Mouse (Mus musculus) layer of hippocampus, postnatal 10 days (tissue): ENCODE measurements around the gene Ogfod1. TPM values are rescaled to one million over a fixed set of nuclear protein-coding genes. Genes with fewer than 3 reads are reported as not detected.

Experiments
- DNase-seq, 2 experiments: peaks; one replicate each; pipeline ENCODE4 v3.0.0; 2021; ENCODE audit warnings: low spot score in 2 of 2
- long read RNA-seq: library from polyadenylated mRNA; stranded (forward); transcript quantifications from one replicate; pipeline ENCODE4 v2.0.0, GENCODE M21; 2023
- total RNA-seq, 2 experiments: library from RNA; stranded (reverse); gene quantifications; 2 replicates each; pipeline ENCODE4 v1.2.3; 2021

Gene Ogfod1
- 10 to 100 TPM; 40.2 to 41.9 TPM for total RNA-seq
- long read RNA-seq, full-length matches to known transcripts = 3 of 9 reads
- long read RNA-seq, partial matches to known transcripts = 1 of 9 reads
- long read RNA-seq, other reads (novel, unspliced or antisense) = 5 of 9 reads

GRCm38 (mm10) chr8:94036944-94037524, at the start of gene Ogfod1, which contains the start of gene Nudt21:
Gene Ogfod1, plus strand, starts transcription at chr8:94037198.
Gene Nudt21, minus strand, starts transcription at chr8:94037031.
- DNase-seq = peak; percentile 94 to 96

DNA sequence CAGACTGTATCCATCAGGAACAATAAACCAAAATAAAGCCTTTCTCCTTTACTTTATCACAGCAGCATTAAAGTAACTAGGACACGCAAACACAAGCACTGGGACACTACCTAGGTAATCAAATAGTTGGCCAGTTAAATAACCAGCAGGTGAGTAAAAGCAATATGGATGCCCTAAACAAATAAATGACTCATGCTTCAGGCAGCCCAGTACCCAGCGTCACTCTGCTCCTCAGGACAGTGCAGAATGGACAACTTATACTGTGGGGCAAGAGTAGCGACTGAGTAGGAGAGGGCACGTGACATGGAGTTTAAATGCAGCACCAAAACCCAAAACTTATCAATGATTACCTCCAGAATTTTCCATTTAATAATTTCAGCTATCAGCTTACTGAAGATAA, 47.3 kb upstream of the Ogfod1 start:
- no peak for DNase-seq

- no peak for DNase-seq
These were observed 38.0 kb upstream of the Ogfod1 start for GRCm38 (mm10) chr8:93998961-93999360.

DNA sequence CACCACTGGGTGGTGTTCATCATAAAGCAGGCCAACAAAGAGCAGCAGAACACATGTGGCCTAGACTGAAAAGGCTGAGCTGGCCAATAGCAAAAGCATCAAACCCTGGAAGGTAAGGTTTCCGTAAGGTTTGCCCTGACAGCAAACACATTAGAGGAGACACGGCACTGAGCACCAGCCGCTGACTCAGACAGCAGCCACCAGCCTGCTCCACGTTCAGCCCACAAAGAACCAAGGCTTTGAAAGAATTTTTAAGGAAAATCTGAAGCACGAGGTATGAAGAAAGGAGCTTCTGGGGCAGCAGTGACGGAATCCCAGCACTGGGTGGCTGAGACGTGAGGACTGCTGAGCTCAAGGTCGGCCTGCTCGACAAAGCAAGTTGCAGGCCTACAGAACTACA, 32.9 kb upstream of the Ogfod1 start:
- DNase-seq = no peak

DNA sequence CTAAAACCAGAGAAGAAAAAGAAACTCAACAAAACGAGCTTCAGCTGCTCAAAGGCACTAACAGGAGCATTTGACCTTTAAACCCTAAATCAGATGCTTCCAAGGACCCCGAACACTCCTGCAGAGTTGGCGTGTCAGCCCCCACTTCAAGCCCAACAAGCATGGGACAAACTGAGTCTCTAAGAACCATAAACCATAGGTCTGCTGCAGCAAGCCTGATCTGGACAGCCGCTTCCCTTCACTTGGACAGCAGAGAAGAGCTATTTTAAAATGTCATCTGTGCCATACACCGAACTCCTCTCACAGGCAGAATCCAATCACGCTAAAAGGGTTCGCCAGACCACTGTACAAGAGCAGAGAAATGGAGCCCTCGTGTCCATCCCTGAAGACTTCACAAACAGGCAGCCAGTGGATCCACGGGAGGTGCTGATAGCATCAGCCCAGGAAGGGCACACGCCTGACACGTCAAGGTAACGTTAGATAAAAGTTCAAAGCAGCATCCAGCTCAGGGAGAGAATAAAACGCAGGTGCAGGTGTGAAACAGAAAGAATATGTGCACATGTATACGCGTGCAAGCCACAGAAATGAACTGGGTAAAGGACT, 27.7 kb upstream of the Ogfod1 start:
- DNase-seq = no peak

- DNase-seq = no peak
These were observed 26.8 kb upstream of the Ogfod1 start for GRCm38 (mm10) chr8:94010101-94010705.

DNA sequence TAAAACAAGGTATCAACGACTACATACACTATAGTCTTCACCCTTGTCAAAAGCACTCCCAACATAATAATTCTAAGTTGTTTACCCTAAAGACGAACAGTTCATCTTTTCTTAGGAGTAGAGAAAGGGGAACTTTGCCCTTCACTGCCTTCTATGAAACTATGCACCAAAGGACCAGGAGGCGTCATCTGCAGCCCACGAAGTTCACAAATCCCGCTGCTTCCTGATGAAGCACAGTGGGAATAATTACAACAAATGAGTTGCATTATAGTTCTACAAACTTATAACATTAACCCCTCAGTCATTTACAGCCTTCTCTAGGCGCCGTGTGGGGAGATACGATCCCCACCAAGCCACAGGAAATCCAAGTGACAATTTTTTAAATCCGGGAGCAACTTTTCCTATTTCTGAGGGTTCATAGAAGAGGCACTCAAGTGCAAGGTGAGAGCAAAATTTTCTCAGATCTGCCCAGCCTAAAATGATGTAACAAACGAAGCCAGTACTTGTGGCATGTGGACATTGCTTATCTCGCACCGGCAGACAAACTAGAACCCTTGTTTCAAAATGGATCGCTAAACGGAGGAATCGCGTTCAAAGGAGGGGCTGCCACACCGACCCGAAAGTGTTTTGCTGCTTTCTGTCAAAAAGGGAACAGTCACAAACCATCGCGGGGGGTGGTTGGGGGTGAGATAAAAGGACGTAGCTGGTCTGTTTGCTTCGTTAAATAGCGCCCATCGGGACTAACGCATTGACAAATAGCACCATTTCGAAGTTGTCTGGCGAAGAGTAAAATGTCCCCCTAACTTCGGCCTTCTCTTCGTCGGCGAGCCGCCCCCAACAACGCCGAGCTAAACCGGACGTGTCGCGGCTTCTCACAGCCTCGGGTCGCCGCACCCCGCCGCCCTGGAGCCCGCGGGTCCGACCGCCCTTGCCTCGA, 25.7 kb upstream of the Ogfod1 start:
- peak in 1 of 2 experiments; percentile 22 for DNase-seq

DNA sequence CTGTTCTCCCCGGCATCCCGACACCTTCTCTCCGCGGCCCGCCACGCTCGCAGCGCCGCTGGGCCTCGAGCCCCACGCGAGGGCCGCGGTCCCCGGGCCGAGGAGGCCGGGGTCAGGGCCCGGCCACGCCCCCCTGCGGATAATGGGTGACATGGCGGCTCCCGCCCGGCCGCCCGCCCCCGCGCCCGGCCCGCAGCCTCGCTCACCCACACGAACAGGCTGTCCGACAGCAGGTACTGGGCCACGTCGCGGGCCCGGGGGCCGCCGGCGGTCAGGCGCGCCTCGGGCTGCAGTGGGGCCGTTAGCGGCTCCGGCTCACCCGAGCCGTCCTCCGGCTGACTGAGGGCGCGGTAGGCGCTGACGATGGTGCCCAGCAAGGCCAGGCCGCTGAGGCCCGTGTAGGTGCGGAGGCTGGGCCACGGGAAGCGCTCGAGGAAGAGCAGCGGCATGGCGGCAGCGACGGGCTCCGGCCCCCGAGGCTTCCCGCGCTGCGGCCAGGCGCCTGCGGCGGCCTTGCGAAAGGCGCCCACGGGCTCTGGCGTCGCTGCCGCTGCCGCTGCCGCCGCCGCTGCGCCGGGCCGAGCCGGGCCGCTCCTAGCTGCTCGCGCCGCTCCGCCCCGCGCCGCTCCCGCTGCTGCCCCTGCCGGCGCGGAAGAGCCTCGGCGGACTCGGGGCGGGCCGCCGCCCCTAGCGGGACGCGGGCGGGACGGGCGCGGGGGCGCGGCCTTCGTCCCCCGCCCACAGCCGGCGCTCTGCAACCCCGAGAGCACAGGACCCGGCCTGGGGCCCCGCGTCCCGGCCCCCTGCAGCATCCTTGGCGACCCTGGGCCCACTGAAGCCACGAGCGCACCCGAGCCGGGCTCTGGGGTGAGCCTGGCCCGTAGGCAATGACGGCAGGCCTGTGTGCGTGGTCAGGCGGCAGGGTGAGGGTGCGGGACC, 24.7 kb upstream of the Ogfod1 start, which contains the start of gene Amfr:
Amfr (minus strand) TSS at position 830 of the 939 bp plus-strand sequence.
- peak; percentile 60 to 73 for DNase-seq

- no peak for DNase-seq
These were observed 23.9 kb upstream of the Ogfod1 start for GRCm38 (mm10) chr8:94013026-94013612.

GRCm38 (mm10) chr8:94023916-94024315, 13.1 kb upstream of the Ogfod1 start:
- DNase-seq = no peak

- no peak for DNase-seq
These were observed 7.3 kb upstream of the Ogfod1 start for GRCm38 (mm10) chr8:94029701-94030100.

GRCm38 (mm10) chr8:94033601-94034000, 3.4 kb upstream of the Ogfod1 start:
- no peak for DNase-seq

DNA sequence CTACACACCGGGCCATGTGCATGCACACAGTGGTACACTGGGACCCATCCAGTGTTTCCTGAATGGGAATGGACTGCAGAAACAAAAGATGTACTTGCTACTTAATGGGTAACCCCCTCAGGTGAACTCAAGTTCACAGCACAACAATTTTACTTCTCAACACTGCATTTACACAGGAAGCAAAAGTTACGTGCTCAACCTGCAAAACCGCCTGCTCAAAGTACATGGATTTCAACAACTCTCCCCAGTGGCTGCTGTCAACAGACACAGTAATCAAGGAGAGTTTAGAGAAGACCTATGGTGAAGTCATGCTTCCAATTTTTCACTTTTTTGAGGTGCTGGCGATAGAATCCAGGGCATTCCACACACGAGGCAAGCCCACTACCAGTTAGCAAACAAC, 1.8 kb upstream of the Ogfod1 start:
- no peak for DNase-seq

DNA sequence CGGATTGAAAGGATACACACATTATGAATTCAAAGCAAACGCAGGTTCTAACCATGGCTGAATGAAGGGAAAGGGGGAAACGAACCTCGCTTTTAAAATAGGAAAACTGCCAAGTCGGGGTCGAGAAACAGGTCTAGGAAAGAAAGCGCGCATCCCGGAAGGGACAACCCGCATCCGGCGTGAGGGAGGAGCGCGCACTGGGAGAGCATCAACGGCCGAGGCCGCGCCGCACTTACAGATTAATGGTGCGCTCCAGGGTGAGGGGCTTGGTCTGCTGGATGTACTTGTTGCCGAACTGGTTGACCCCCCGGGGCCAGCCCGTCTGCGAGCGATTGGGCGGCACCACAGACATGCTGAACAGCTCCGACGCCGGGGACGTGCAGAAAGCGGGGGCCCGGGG, 457 bp upstream of the Ogfod1 start:
- DNase-seq = peak; percentile 57 to 64

- DNase-seq = no peak
These were observed 808 bp downstream of the Ogfod1 start for GRCm38 (mm10) chr8:94037806-94038205.

- peak in 1 of 2 experiments; percentile 26 for DNase-seq
These were observed 10.8 kb downstream of the Ogfod1 start for GRCm38 (mm10) chr8:94047845-94048244.

GRCm38 (mm10) chr8:94052696-94053095, 15.7 kb downstream of the Ogfod1 start:
- DNase-seq = no peak

DNA sequence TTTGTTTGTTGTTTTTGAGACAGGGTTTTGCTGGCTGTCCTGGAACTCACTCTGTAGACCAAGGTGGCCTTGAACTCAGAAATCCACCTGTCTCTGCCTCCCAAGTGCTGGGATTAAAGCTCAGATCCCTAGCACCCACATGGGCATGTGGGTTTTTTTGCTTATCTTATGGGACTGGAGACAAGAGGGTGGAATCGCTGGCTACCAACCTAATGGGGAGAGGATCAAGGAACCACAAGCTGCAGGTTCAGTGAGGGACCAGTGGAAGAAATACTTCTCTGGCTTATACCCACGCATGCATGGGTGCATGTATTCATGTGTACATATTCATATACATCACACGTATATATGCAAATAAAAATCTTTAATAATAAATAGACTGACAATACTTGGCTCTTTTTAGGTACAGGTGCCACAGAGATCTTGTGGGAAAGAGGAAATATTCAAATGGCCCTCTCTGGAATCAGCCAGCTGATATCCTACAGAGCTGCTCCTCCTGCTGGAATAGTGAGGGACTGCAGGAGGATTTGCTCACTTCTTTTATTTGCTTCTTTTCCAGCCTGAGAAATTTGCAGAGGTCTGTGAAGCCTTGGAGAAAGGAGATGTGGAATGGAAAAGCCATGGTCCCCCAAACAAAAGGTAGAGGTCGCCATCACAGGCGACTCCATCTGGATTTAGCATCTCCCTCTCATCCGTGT, 20.3 kb downstream of the Ogfod1 start:
- DNase-seq = peak; percentile 77
